Mouse (Mus musculus): ENCODE results near the gene Mrpl41. TPM values are rescaled to one million over a fixed set of nuclear protein-coding genes. Genes with fewer than 3 reads are reported as not detected.

The Mrpl41 gene
- 167 and 179 TPM in 2 replicates for polyA plus RNA-seq (2015; fragmentation: Nextera tagmentation; extraction: Ambion mirVana)

DNA sequence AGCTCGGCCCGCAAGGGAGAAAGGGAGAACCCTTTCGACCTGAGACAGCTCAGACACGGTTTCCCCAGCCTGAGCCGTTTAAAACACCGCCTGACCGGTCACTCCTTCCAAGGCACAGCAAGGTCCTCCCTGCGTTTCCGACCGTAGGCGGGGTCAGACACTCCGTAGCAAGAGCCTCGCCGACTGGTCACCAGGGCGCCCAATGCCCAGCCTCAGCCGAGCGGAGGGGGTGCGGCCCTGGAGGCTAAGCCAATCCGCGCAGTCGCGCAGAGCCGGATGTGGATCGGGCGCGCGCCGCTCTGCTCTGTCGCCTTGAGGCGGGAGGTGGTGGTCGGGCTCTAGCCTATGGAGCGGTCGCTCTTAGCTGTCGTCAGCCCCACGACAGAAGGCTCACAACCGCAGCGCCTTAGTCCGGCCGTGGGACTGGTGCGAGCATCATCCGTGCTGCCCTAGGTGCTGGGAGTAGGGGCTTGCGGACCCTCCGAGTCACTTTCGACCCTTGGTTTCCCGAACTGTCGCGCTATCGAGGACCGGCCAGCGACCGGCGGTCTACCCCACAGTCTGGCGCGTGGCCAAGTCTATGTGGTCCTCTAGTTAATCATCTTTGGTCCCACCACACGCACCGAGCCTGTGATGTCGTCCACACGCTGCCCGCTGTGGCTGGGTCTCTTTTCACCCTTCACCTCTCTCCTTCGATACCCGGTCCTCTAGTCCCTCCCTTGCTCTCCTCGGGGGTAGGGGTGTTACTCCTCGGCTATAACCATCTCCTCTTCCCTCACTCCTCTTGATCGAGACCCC lies at the start of gene Mrpl41:
Gene Mrpl41 (minus strand): TSS at position 193 of the 798 bp plus-strand sequence.
- Histone ChIP-seq H3K27me3 (replicated peaks) (no peaks in the 10 kb centered on the region), H3K9me3 (replicated peaks) (no peaks in the 10 kb centered on the region), H3K4me3 (replicated peaks) (peak within 1 kb of the TSS; percentile 85), H3K9ac (replicated peaks) (peak within 1 kb of the TSS; percentile 85), H3K27ac (replicated peaks) (peak within 1 kb of the TSS; percentile 92), H3K4me2 (peak within 1 kb of the TSS; percentile 98), H3K36me3 (peaks cover 30% of the 10 kb centered on the region), H3K4me1 (peaks cover 25% of the 10 kb centered on the region)
- under 1% methylated on average over 64 of the region's 64 CpGs for WGBS
- peak; percentile 99 for ATAC-seq (ENCODE audit: low FRiP score)

DNA sequence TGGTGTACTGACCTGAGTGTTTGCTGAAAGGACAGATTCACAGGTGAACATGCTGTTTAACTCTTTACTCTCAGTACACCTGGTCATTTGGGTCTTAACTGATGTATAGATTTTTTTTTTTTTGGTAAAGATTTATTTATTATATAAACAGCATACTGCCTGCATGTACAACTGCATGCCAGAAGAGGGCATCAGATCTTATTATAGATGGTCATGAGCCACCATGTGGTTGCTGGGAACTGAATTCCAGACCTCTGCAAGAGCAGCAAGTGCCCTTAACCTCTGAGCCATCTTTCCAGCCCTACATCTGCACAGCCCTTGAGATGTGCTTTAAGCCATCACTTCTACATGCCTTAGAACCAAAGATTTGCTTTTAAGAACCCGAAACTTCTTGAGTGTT lies 47.8 kb upstream of the Mrpl41 start:
- Histone ChIP-seq H3K9ac (replicated peaks) (no peak overlapping the region), H3K36me3 (no peaks in the 10 kb centered on the region), H3K4me3 (replicated peaks) (no peak overlapping the region), H3K9me3 (replicated peaks) (no peaks in the 10 kb centered on the region), H3K27me3 (replicated peaks) (no peaks in the 10 kb centered on the region), H3K27ac (replicated peaks) (no peak overlapping the region), H3K4me2 (no peak overlapping the region), H3K4me1 (no peaks in the 10 kb centered on the region)
- WGBS, result 100% methylated on average over 1 of the region's 1 CpGs
- no peak for ATAC-seq (ENCODE audit: low FRiP score)

DNA sequence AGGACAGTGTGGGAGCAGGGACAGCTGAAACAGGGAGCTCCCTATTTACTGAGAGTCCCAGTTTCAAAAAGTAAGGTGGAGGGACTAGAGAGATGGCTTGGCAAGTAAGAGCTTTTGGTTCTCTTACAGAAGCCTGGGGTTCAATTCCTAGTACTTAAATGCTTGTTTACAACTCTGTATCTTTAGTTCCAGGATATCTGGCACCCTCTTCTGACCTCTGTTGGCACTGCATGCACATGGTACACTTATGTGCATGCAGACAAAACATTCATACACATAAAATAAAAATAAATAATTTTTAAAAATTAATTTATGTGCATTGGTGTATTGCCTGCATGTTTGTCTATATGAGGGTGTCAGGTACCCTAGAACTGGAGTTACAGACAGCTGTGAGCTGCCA lies 33.4 kb upstream of the Mrpl41 start:
- ATAC-seq (ENCODE audit: low FRiP score), result no peak
- H3K9ac ChIP-seq (replicated peaks), result no peak overlapping the region
- H3K27ac ChIP-seq (replicated peaks), result no peak overlapping the region
- no peaks in the 10 kb centered on the region for H3K27me3 ChIP-seq (replicated peaks)
- H3K4me3 ChIP-seq (replicated peaks), result no peak overlapping the region
- H3K4me2 ChIP-seq, result no peak overlapping the region
- H3K36me3 ChIP-seq, result no peaks in the 10 kb centered on the region
- no peaks in the 10 kb centered on the region for H3K9me3 ChIP-seq (replicated peaks)
- H3K4me1 ChIP-seq, result no peaks in the 10 kb centered on the region

GRCm38 (mm10) chr2:25006767-25007166 lies 31.9 kb upstream of the Mrpl41 start:
- H3K4me3 ChIP-seq (replicated peaks), result no peak overlapping the region
- H3K9ac ChIP-seq (replicated peaks), result no peak overlapping the region
- ATAC-seq (ENCODE audit: low FRiP score), result no peak
- H3K4me1 ChIP-seq, result no peaks in the 10 kb centered on the region
- WGBS, result 94% methylated on average over 1 of the region's 1 CpGs
- H3K27ac ChIP-seq (replicated peaks), result no peak overlapping the region
- no peaks in the 10 kb centered on the region for H3K36me3 ChIP-seq
- no peak overlapping the region for H3K4me2 ChIP-seq
- no peaks in the 10 kb centered on the region for H3K27me3 ChIP-seq (replicated peaks)
- no peaks in the 10 kb centered on the region for H3K9me3 ChIP-seq (replicated peaks)

GRCm38 (mm10) chr2:25003946-25004786 lies 29.3 kb upstream of the Mrpl41 start:
- no peak overlapping the region for H3K4me3 ChIP-seq (replicated peaks)
- no peaks in the 10 kb centered on the region for H3K36me3 ChIP-seq
- no peak overlapping the region for H3K9ac ChIP-seq (replicated peaks)
- no peaks in the 10 kb centered on the region for H3K9me3 ChIP-seq (replicated peaks)
- no peak overlapping the region for H3K27ac ChIP-seq (replicated peaks)
- no peaks in the 10 kb centered on the region for H3K27me3 ChIP-seq (replicated peaks)
- 84% methylated on average over 9 of the region's 9 CpGs for WGBS
- ATAC-seq (ENCODE audit: low FRiP score), result no peak
- no peak overlapping the region for H3K4me2 ChIP-seq
- H3K4me1 ChIP-seq, result no peaks in the 10 kb centered on the region

DNA sequence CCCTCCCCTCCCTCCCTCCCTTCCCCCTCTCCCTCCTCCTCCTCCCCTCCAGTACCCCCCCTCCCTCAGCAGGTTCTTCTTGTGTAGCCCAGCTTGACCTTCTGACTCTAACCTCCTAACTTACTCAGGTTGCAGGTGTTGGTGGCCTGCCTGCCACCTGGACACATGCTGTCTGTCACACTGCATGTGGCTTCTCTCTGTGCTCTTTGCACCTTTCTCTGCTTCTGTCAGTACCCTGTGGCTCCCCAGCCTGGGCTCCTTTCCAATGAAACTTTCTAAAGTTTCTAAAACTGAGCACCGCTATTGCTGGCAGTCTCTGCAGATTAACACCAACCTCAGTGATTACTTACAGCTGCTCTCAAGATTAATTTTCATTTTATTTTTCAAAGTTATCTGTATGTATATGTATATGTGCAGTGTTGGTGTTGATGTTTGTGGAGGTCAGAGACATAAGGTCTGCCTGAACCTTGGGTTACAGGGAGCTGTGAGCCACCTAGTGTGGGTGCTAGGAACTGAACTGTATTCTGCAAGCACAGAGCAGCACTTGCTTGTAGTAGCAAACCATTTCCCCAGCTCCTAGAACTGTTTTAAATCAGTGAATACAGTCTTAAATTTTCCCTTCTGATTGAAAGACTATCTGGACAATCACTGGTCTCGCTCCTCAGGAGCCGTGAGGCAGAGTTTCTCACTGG lies 25.8 kb upstream of the Mrpl41 start:
- no peak for ATAC-seq (ENCODE audit: low FRiP score)
- no peak overlapping the region for H3K27ac ChIP-seq (replicated peaks)

DNA sequence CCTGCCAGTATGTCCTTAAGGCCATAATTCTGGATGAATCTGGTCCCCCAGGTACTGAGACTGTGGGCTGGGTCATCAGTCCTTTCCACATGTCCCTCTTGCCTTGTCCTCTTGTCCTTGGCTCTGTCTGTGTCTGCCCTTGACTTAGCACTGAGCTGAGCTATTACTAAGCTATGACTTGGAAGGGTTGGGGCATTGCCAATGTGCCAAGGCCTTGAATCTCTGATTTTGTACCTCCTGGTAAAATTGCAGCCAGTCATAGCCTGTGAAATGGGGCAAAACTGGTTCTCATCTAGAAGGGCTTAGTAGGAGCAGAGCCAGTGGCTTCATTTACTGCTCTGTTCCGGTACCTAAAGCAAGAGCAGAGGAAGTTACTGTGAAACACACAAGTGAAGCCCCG lies 21.6 kb upstream of the Mrpl41 start:
- H3K4me1 ChIP-seq, result no peaks in the 10 kb centered on the region
- 92% methylated on average over 2 of the region's 2 CpGs for WGBS
- H3K4me2 ChIP-seq, result no peak overlapping the region
- no peak overlapping the region for H3K9ac ChIP-seq (replicated peaks)
- no peak overlapping the region for H3K4me3 ChIP-seq (replicated peaks)
- no peaks in the 10 kb centered on the region for H3K27me3 ChIP-seq (replicated peaks)
- H3K27ac ChIP-seq (replicated peaks), result no peak overlapping the region
- H3K9me3 ChIP-seq (replicated peaks), result no peaks in the 10 kb centered on the region
- no peak for ATAC-seq (ENCODE audit: low FRiP score)
- H3K36me3 ChIP-seq, result no peaks in the 10 kb centered on the region

More for the DNA sequence above, 25.8 kb upstream of the Mrpl41 start:
- Histone ChIP-seq H3K9me3 (replicated peaks) (no peaks in the 10 kb centered on the region), H3K4me2 (no peak overlapping the region), H3K4me1 (no peaks in the 10 kb centered on the region), H3K4me3 (replicated peaks) (no peak overlapping the region), H3K9ac (replicated peaks) (no peak overlapping the region), H3K36me3 (no peaks in the 10 kb centered on the region), H3K27me3 (replicated peaks) (no peaks in the 10 kb centered on the region)
- WGBS, result 80% methylated on average over 3 of the region's 3 CpGs

DNA sequence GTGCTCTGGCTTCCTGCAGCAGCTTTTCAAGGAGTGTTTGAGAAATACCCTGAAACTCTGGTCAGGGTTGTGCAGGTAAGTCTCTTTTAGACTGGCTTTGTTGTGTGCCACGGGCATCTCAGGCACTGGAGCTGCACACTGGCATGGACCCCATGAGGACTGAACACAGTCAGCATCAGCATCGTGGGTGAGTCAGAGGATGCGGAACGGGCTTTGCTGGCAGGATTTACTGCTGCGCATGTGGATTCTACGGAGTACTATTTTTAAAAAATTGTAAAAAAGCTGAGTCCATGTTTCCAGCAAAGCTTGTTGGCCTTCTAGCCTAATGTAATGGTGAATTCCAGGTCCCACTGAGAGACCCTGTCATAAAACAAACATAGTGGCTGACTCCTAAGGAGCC lies 20.4 kb upstream of the Mrpl41 start:
- no peak for ATAC-seq (ENCODE audit: low FRiP score)
- no peak overlapping the region for H3K4me2 ChIP-seq
- H3K36me3 ChIP-seq, result no peaks in the 10 kb centered on the region
- no peak overlapping the region for H3K9ac ChIP-seq (replicated peaks)
- H3K27me3 ChIP-seq (replicated peaks), result no peaks in the 10 kb centered on the region
- H3K4me3 ChIP-seq (replicated peaks), result no peak overlapping the region
- no peaks in the 10 kb centered on the region for H3K4me1 ChIP-seq
- H3K9me3 ChIP-seq (replicated peaks), result no peaks in the 10 kb centered on the region
- WGBS, result 89% methylated on average over 6 of the region's 6 CpGs
- H3K27ac ChIP-seq (replicated peaks), result no peak overlapping the region

DNA sequence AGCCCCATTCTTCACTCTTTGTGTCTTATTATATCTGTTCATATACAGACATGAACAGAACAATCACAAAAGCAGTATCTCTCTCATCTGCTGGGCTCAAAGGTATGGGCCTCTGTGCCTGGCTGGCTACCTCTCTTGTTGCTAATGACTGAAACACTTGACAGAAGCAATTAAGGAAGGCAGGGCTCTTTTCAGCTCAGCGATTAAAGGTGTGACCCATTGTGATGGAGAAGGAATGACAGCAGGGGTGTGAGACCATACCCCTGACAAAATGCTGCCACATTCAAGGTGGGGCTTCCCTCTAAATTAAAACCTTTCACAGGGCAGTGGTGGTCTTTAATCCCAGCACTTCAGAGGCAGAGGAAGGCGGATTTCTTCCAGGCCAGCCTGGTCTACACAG lies 12.9 kb upstream of the Mrpl41 start:
- H3K9ac ChIP-seq (replicated peaks), result no peak overlapping the region
- H3K4me3 ChIP-seq (replicated peaks), result no peak overlapping the region
- 62% methylated on average over 2 of the region's 2 CpGs for WGBS
- no peaks in the 10 kb centered on the region for H3K9me3 ChIP-seq (replicated peaks)
- no peak overlapping the region for H3K4me2 ChIP-seq
- no peaks in the 10 kb centered on the region for H3K27me3 ChIP-seq (replicated peaks)
- no peak for ATAC-seq (ENCODE audit: low FRiP score)
- no peaks in the 10 kb centered on the region for H3K4me1 ChIP-seq
- no peaks in the 10 kb centered on the region for H3K36me3 ChIP-seq
- H3K27ac ChIP-seq (replicated peaks), result no peak overlapping the region

GRCm38 (mm10) chr2:24976960-24977359 lies 2.1 kb upstream of the Mrpl41 start:
- Histone ChIP-seq H3K27me3 (replicated peaks) (no peaks in the 10 kb centered on the region), H3K4me1 (peaks cover 25% of the 10 kb centered on the region), H3K4me3 (replicated peaks) (no peak overlapping the region), H3K4me2 (no peak overlapping the region), H3K36me3 (peaks cover 13% of the 10 kb centered on the region), H3K9ac (replicated peaks) (no peak overlapping the region), H3K27ac (replicated peaks) (no peak overlapping the region), H3K9me3 (replicated peaks) (no peaks in the 10 kb centered on the region)
- WGBS, result 96% methylated on average over 5 of the region's 5 CpGs
- ATAC-seq (ENCODE audit: low FRiP score), result no peak

GRCm38 (mm10) chr2:24975704-24976297 lies 903 bp upstream of the Mrpl41 start, which contains the start of gene Pnpla7:
Gene Pnpla7, plus strand, starts transcription at chr2:24976033.
- 2% methylated on average over 16 of the region's 16 CpGs for WGBS

More at GRCm38 (mm10) chr2:24975704-24976297, 903 bp upstream of the Mrpl41 start, which contains the start of gene Pnpla7:
- no peaks in the 10 kb centered on the region for H3K9me3 ChIP-seq (replicated peaks)
- peaks cover 23% of the 10 kb centered on the region for H3K36me3 ChIP-seq
- H3K4me3 ChIP-seq (replicated peaks), result peak within 1 kb of the TSS; percentile 85
- H3K4me2 ChIP-seq, result peak within 1 kb of the TSS; percentile 98
- peak; percentile 26 for ATAC-seq (ENCODE audit: low FRiP score)
- peaks cover 25% of the 10 kb centered on the region for H3K4me1 ChIP-seq
- H3K27ac ChIP-seq (replicated peaks), result peak within 1 kb of the TSS; percentile 92
- H3K27me3 ChIP-seq (replicated peaks), result no peaks in the 10 kb centered on the region
- peak within 1 kb of the TSS; percentile 85 for H3K9ac ChIP-seq (replicated peaks)
